Mouse (Mus musculus) myocyte (in vitro differentiated cells): ENCODE results near the gene Parvg. TPM values are rescaled to one million over a fixed set of nuclear protein-coding genes. Genes with fewer than 3 reads are reported as not detected.

Source experiments
- H3K27me3 ChIP-seq: one replicate; pipeline ENCODE4 v1.6.1; 2011; ENCODE audit not compliant: control insufficient read depth, insufficient read depth, insufficient read length
- H3K36me3 ChIP-seq: one replicate; pipeline ENCODE4 v1.6.1; 2011; ENCODE audit not compliant: control insufficient read depth, insufficient read depth
- H3K4me2 ChIP-seq: one replicate; pipeline ENCODE4 v1.6.1; 2011; ENCODE audit warnings: low read depth, control low read depth
- H3K4me3 ChIP-seq: one replicate; pipeline ENCODE4 v1.5.1; 2011; ENCODE audit warnings: mild to moderate bottlenecking, control low read depth, moderate library complexity
- H3K79me2 ChIP-seq: one replicate; pipeline ENCODE4 v1.6.1; 2011; ENCODE audit not compliant: control insufficient read depth, insufficient read depth
- H3ac ChIP-seq: one replicate; pipeline ENCODE4 v1.6.1; 2011; ENCODE audit not compliant: control insufficient read depth, insufficient read length
- CEBPB ChIP-seq: IDR thresholded peaks from 2 replicates; pipeline ENCODE4 v1.6.1; 2011; ENCODE audit warnings: mild to moderate bottlenecking, moderate library complexity; ENCODE audit not compliant: poor library complexity, insufficient read depth, severe bottlenecking
- E2F4 ChIP-seq: IDR thresholded peaks from one replicate; pipeline ENCODE4 v1.6.1; 2011; ENCODE audit warnings: mild to moderate bottlenecking, control low read depth, moderate library complexity; ENCODE audit not compliant: insufficient read depth
- MAX ChIP-seq: IDR thresholded peaks from one replicate; pipeline ENCODE4 v1.6.1; 2011; ENCODE audit warnings: low read depth, mild to moderate bottlenecking, control low read depth
- MYOD1 ChIP-seq, 3 experiments: IDR thresholded peaks; one replicate each; pipeline ENCODE4 v1.6.1; 2011; ENCODE audit warnings: control low read depth in 2 of 3, low read depth in 2 of 3, mild to moderate bottlenecking in 2 of 3, moderate library complexity in 1 of 3; ENCODE audit not compliant: insufficient read length in 2 of 3, control insufficient read depth in 1 of 3
- MYOG ChIP-seq, 3 experiments: IDR thresholded peaks; one replicate each; pipeline ENCODE4 v1.6.1; 2011; ENCODE audit warnings: control low read depth in 2 of 3, low read depth in 2 of 3, mild to moderate bottlenecking in 2 of 3; ENCODE audit not compliant: insufficient read length in 2 of 3, control insufficient read depth in 1 of 3, insufficient read depth in 1 of 3
- POLR2A ChIP-seq: IDR thresholded peaks from one replicate; pipeline ENCODE4 v1.6.1; 2011; ENCODE audit warnings: low read depth, mild to moderate bottlenecking, control low read depth, moderate library complexity; ENCODE audit not compliant: insufficient read length
- POLR2AphosphoS2 ChIP-seq: IDR thresholded peaks from one replicate; pipeline ENCODE4 v1.6.1; 2011; ENCODE audit warnings: low read depth, control low read depth; ENCODE audit not compliant: insufficient read length
- REST ChIP-seq: IDR thresholded peaks from one replicate; pipeline ENCODE4 v1.6.1; 2011; ENCODE audit warnings: mild to moderate bottlenecking, control low read depth, moderate library complexity; ENCODE audit not compliant: insufficient read depth, insufficient read length
- SRF ChIP-seq: IDR thresholded peaks from one replicate; pipeline ENCODE4 v1.6.1; 2011; ENCODE audit warnings: low read depth; ENCODE audit not compliant: control insufficient read depth, insufficient read length
- TCF12 ChIP-seq: IDR thresholded peaks from one replicate; pipeline ENCODE4 v1.6.1; 2011; ENCODE audit warnings: mild to moderate bottlenecking, control low read depth; ENCODE audit not compliant: poor library complexity, insufficient read depth, severe bottlenecking
- TCF3 ChIP-seq: IDR thresholded peaks from one replicate; pipeline ENCODE4 v1.6.1; 2011; ENCODE audit warnings: low read depth, control low read depth; ENCODE audit not compliant: insufficient read length
- USF1 ChIP-seq: IDR thresholded peaks from one replicate; pipeline ENCODE4 v1.6.1; 2011; ENCODE audit warnings: low read depth, mild to moderate bottlenecking, control low read depth, moderate library complexity
- polyA plus RNA-seq: library from polyadenylated mRNA; unstranded; fragments of >200 nt; fragmentation: generic; extraction: Trizol; gene quantifications from one replicate; pipeline ENCODE4 v1.2.1, GENCODE M21; 2012; ENCODE audit warnings: missing spikeins

Parvg gene
- polyA plus RNA-seq, 1 experiment = 0.95 TPM

DNA sequence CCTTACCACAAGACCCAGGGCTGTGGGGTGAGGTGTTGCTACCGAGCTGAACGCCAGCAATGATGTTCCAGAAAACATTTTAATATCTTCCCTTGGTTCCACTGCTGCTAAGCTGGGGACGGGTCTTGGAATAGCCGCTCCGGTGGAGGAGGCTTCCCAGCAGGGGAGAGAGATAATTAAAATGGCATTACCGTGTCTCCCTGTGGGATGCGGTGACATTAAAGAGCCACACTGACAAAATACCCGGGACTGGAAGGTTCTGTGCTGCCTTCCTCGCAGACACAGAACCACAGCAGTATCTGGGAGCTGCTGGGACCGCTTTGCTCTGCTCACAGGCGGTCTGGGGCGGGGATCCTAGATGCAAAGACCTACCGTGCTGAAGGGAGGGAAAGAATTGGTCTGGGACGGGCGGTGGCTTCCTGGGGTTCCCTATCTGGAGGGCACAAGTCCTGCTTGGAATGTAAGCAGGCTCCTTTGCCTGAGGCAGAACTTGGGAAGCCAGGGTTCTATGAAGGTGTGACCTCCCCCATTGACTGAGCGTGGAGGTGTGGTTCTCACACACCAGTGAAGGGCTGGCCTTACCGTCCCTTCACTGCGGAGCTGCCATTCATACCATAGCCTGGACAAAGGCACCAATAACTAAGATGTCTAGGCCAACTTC lies 9.3 kb upstream of the Parvg start:
- Histone ChIP-seq H3K27me3 (no peaks in the 10 kb centered on the region), H3K36me3 (peaks cover 21% of the 10 kb centered on the region), H3K4me2 (no peak overlapping the region), H3K79me2 (no peaks in the 10 kb centered on the region), H3ac (no peak overlapping the region), H3K4me3 (no peak overlapping the region)
- no peak for TF ChIP-seq SRF
- no peak for TF ChIP-seq REST
- TF ChIP-seq POLR2AphosphoS2 = no peak
- no peak for TF ChIP-seq MYOG (IDR thresholded peaks at IDR 0.05; ENCODE audit: control insufficient read depth in 1 of 3, insufficient read depth in 1 of 3, insufficient read length in 2 of 3, low read depth in 2 of 3)
- TF ChIP-seq TCF12 = no peak
- no peak for TF ChIP-seq CEBPB
- TF ChIP-seq MYOD1 (IDR thresholded peaks at IDR 0.05; ENCODE audit: control insufficient read depth in 1 of 3, insufficient read length in 2 of 3, low read depth in 2 of 3) = no peak
- no peak for TF ChIP-seq USF1
- no peak for TF ChIP-seq TCF3
- TF ChIP-seq MAX = no peak
- TF ChIP-seq POLR2A = no peak
- no peak for TF ChIP-seq E2F4

DNA sequence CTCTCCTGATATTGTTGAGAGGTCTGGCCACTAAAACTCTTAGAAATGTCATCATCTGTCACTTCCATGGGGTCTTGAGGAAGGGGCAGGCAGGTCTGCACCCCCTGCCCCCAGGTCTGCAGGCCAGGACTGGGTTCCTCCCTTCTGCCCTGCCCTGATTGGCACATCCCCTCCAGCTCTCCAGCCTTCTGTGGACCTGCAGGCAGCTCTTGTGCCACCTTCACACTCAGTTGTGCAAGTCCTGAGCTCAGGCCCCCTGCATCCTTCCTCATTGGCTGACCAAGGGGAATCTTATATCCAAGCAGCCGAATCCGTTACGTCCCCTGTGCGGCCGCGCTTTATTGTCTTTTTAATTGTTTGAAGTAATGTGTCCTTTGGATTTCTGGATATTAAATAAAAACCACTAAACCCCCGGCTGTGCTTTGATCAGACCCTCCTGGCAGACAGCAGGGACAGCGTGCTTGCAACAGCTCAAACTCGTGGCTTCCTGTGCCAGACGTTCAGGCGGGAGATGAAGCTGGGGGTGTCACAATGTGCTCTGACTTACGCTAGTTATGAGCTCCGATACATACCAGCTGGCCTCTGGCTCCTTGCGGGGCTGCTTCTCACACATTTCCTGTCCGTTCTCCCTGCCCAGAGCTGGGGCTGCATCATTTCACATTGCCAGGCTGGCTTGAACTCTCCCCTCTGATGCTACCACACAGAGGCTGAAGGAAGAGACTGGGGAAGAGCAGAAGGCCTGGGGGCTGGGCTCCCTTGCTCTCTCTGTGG lies 8.4 kb upstream of the Parvg start:
- Histone ChIP-seq H3K4me3 (no peak overlapping the region), H3K79me2 (no peaks in the 10 kb centered on the region), H3ac (no peak overlapping the region), H3K27me3 (no peaks in the 10 kb centered on the region), H3K4me2 (no peak overlapping the region), H3K36me3 (peaks cover 15% of the 10 kb centered on the region)
- TF ChIP-seq POLR2A (no peak), POLR2AphosphoS2 (no peak), TCF3 (no peak)

DNA sequence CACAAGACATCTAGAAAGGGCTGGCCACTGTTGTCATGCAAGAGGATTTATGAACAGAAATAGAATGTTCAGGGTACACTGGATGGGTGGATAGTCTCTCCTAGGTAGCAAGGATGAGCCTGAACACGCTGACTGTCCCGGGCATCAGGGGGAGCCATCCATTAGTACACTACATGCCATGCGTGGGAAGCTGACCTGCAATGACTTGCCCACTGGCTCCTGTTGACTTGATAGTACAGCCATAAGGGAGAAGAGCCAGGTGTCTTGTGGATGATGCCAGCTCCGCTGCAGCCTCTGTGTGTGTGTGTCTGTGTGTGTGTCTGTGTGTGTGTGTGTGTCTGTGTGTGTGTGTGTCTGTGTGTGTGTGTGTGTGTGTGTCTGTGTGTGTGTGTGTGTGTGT lies 4.4 kb upstream of the Parvg start:
- TF ChIP-seq REST = no peak
- TF ChIP-seq MYOG (IDR thresholded peaks at IDR 0.05; ENCODE audit: control insufficient read depth in 1 of 3, insufficient read depth in 1 of 3, insufficient read length in 2 of 3, low read depth in 2 of 3) = no peak
- no peak for TF ChIP-seq TCF12
- TF ChIP-seq POLR2A = no peak
- no peak for TF ChIP-seq MYOD1 (IDR thresholded peaks at IDR 0.05; ENCODE audit: control insufficient read depth in 1 of 3, insufficient read length in 2 of 3, low read depth in 2 of 3)
- no peak for TF ChIP-seq TCF3
- TF ChIP-seq MAX = no peak
- no peak for TF ChIP-seq SRF
- no peak for TF ChIP-seq CEBPB
- TF ChIP-seq POLR2AphosphoS2 = no peak
- no peak for TF ChIP-seq USF1
- no peak for TF ChIP-seq E2F4
- peaks cover 11% of the 10 kb centered on the region for H3K36me3 ChIP-seq
- no peaks in the 10 kb centered on the region for H3K79me2 ChIP-seq
- H3K27me3 ChIP-seq = peaks cover 10% of the 10 kb centered on the region
- no peak overlapping the region for H3K4me3 ChIP-seq
- H3K4me2 ChIP-seq = no peak overlapping the region
- H3ac ChIP-seq = no peak overlapping the region

DNA sequence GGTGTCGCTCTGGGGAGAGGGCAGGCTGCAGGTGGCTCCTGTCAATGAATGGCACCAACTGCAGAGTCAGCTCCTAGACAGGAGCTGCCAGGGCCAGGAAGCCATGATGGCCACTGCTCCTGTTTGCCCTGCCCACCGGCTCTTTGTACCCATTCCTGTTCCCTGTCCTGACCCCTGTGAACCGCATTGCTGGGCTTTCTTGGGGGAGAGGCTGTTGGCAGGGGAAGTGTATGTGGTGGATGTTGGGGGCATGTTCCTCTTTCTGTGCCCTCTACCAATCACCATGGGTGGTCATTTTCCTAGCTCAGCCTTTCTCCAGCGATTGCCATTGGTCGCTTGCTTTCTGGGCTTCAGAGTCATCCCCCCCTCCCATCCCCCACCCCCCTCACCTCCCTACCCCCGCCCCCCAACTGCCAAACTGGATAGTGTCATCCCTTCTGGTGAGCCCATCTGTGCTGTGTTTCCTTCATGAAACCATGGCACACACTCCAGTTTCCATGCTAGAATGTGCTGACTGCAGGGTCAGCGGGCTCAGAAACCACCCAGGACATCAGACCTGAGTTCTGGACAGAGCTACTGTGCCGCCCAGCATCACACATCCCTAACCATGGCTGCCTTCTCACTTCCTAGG lies 2.2 kb upstream of the Parvg start:
- Histone ChIP-seq H3K79me2 (no peaks in the 10 kb centered on the region), H3ac (no peak overlapping the region), H3K36me3 (no peaks in the 10 kb centered on the region), H3K27me3 (peaks cover 10% of the 10 kb centered on the region), H3K4me3 (no peak overlapping the region), H3K4me2 (no peak overlapping the region)
- no peak for TF ChIP-seq MYOG (IDR thresholded peaks at IDR 0.05; ENCODE audit: control insufficient read depth in 1 of 3, insufficient read depth in 1 of 3, insufficient read length in 2 of 3, low read depth in 2 of 3)
- no peak for TF ChIP-seq TCF12
- no peak for TF ChIP-seq USF1
- TF ChIP-seq MAX = no peak
- no peak for TF ChIP-seq CEBPB
- TF ChIP-seq E2F4 = no peak
- no peak for TF ChIP-seq SRF
- no peak for TF ChIP-seq POLR2AphosphoS2
- TF ChIP-seq MYOD1 (IDR thresholded peaks at IDR 0.05; ENCODE audit: control insufficient read depth in 1 of 3, insufficient read length in 2 of 3, low read depth in 2 of 3) = no peak
- TF ChIP-seq POLR2A = no peak
- no peak for TF ChIP-seq REST
- TF ChIP-seq TCF3 = no peak
